Mouse (Mus musculus): ENCODE results near the gene Zfp9.

- TF ChIP-seq CTCF (IDR thresholded peaks at IDR 0.05; ENCODE audit: insufficient read depth, low read length) = no peak
- TF ChIP-seq POLR2A (IDR thresholded peaks at IDR 0.05; ENCODE audit: borderline replicate concordance, extremely low read depth, low read depth, low read length) = peak; percentile 70; the same call in 1 of the 2 replicates
Observed at GRCm38 (mm10) chr6:118478957-118479708, at the start of gene Zfp9.
